Mouse (Mus musculus): ENCODE results near the gene Ptpn11.

GRCm38 (mm10) chr5:121137125-121137524, 54.1 kb downstream of the Ptpn11 start:
- TF ChIP-seq CTCF (IDR thresholded peaks at IDR 0.05; ENCODE audit: control insufficient read depth, insufficient read depth, insufficient read length) (no peak), MYOG (IDR thresholded peaks at IDR 0.05; ENCODE audit: control insufficient read depth, extremely low read depth, insufficient read length) (no peak), MAX (IDR thresholded peaks at IDR 0.05) (no peak), USF1 (IDR thresholded peaks at IDR 0.05; ENCODE audit: low read depth) (no peak), CEBPB (IDR thresholded peaks at IDR 0.05; ENCODE audit: low read depth) (no peak)
